Mouse (Mus musculus): ENCODE results near the gene Hoxc10.

DNA sequence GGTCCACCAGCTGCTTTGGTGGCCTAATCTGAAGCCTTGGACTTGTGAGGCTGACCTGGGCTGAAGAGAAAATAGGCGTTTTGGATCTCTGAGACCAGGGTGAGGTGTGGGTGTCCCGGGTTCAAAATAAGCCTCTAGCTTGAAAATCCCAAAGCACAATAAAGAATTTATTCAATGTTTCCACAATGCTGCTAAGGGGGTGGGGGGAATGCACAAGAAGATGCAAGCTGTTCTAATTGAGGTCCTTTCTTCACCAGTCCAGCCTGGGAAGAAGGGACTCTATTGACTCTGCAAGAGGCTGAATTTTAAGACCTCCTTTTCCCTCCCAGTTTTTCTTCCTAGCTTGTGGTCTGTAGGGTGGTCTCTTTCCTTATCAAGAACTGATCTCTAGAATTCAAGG lies 15.7 kb upstream of the Hoxc10 start:
- TF ChIP-seq POLR2A (IDR thresholded peaks at IDR 0.05; ENCODE audit: extremely low read depth, insufficient read depth, low read length) (no peak), CTCF (IDR thresholded peaks at IDR 0.05; ENCODE audit: extremely low read depth, insufficient read depth, low read length) (no peak)
